Mouse (Mus musculus) brain, embryonic 18.5 days (tissue): ENCODE measurements at regions not wholly inside any gene's neighbourhood (a gene's known extent, or its start where the extent isn't known, plus 50 kb on each side); places are given as distances from the start of the nearest gene placed in this dataset.
A peak's percentile ranks its signal among the peaks of the same experiment; 100 is the strongest.

ENCODE experiments used
- DNase-seq: peaks from one replicate; pipeline ENCODE4 v3.0.0-alpha.2; 2012; ENCODE audit warnings: low read depth, low spot score

GRCm38 (mm10) chr16:51906686-51907085, 124.3 kb upstream of the Cblb start:
- no peak for DNase-seq

GRCm38 (mm10) chr16:51910046-51910445, 121.0 kb upstream of the Cblb start:
- no peak for DNase-seq

GRCm38 (mm10) chr16:51911109-51911765, 119.8 kb upstream of the Cblb start:
- no peak for DNase-seq

- no peak for DNase-seq
Observed at GRCm38 (mm10) chr16:51915034-51915928, 115.7 kb upstream of the Cblb start.

GRCm38 (mm10) chr16:51915929-51916308, 115.1 kb upstream of the Cblb start:
- DNase-seq, result no peak

GRCm38 (mm10) chr16:51916337-51916736, 114.7 kb upstream of the Cblb start:
- no peak for DNase-seq

- DNase-seq, result no peak
Observed at GRCm38 (mm10) chr16:51916820-51917219, 114.2 kb upstream of the Cblb start.

GRCm38 (mm10) chr16:51917540-51917939, 113.5 kb upstream of the Cblb start:
- DNase-seq, result no peak

GRCm38 (mm10) chr16:51921025-51921424, 110.0 kb upstream of the Cblb start:
- no peak for DNase-seq

GRCm38 (mm10) chr16:51922589-51922988, 108.4 kb upstream of the Cblb start:
- no peak for DNase-seq

- DNase-seq, result no peak
Observed at GRCm38 (mm10) chr16:51925639-51926038, 105.4 kb upstream of the Cblb start.

- no peak for DNase-seq
Observed at GRCm38 (mm10) chr16:51933122-51933521, 97.9 kb upstream of the Cblb start.

- no peak for DNase-seq
Observed at GRCm38 (mm10) chr16:51933965-51934364, 97.1 kb upstream of the Cblb start.

- DNase-seq, result peak; percentile 65
Observed at GRCm38 (mm10) chr16:51937298-51937697, 93.7 kb upstream of the Cblb start.

GRCm38 (mm10) chr16:51939061-51939460, 92.0 kb upstream of the Cblb start:
- DNase-seq, result no peak

GRCm38 (mm10) chr16:51940574-51940973, 90.5 kb upstream of the Cblb start:
- no peak for DNase-seq

GRCm38 (mm10) chr16:51942431-51943130, 88.4 kb upstream of the Cblb start:
- no peak for DNase-seq

- DNase-seq, result peak; percentile 22
Observed at GRCm38 (mm10) chr16:51967051-51967845, 63.8 kb upstream of the Cblb start.
